Mouse (Mus musculus) mouse trophoblast stem cell (cell line): ENCODE measurements around the gene Sftpa1.

ENCODE experiments used
- in situ Hi-C, 2 experiments: fragments of 300-500 bp; cut with MseI, MboI; formaldehyde crosslinking; loops; 2 replicates in 1 of 2; 3 replicates in 1 of 2; pipeline ENCODE4 v1.15.1; 2025

The Sftpa1 gene

GRCm38 (mm10) chr14:41131540-41131939, at the start of gene Sftpa1:
Gene Sftpa1 (plus strand): TSS chr14:41131782.
- in situ Hi-C loops, result no loop called here

- in situ Hi-C loops, result no loop called here
Observed at GRCm38 (mm10) chr14:41082408-41082807, 49.2 kb upstream of the Sftpa1 start.

GRCm38 (mm10) chr14:41087509-41087908, 44.1 kb upstream of the Sftpa1 start:
- in situ Hi-C loops, result no loop called here

GRCm38 (mm10) chr14:41090777-41091176, 40.8 kb upstream of the Sftpa1 start:
- in situ Hi-C loops, result loop anchor here (5.0 kb wide), 1 partner anchor 72 kb away; no protein-coding TSS in a partner anchor

GRCm38 (mm10) chr14:41094114-41094513, 37.5 kb upstream of the Sftpa1 start:
- in situ Hi-C loops, result loop anchor here (5.0 kb wide), 1 partner anchor 68 kb away; no protein-coding TSS in a partner anchor

GRCm38 (mm10) chr14:41096296-41096860, 35.2 kb upstream of the Sftpa1 start:
- in situ Hi-C loops, result no loop called here

GRCm38 (mm10) chr14:41098726-41099125, 32.9 kb upstream of the Sftpa1 start:
- in situ Hi-C loops, result no loop called here

- in situ Hi-C loops, result no loop called here
Observed at GRCm38 (mm10) chr14:41100712-41101111, 30.9 kb upstream of the Sftpa1 start.

- in situ Hi-C loops, result no loop called here
Observed at GRCm38 (mm10) chr14:41101242-41101641, 30.3 kb upstream of the Sftpa1 start.

- in situ Hi-C loops, result no loop called here
Observed at GRCm38 (mm10) chr14:41102269-41102668, 29.3 kb upstream of the Sftpa1 start.

- in situ Hi-C loops, result no loop called here
Observed at GRCm38 (mm10) chr14:41104853-41105444, 26.6 kb upstream of the Sftpa1 start, which contains the start of gene Mat1a. Gene Mat1a (plus strand): TSS chr14:41105035.

- in situ Hi-C loops, result no loop called here
Observed at GRCm38 (mm10) chr14:41111031-41111668, 20.4 kb upstream of the Sftpa1 start.

GRCm38 (mm10) chr14:41112944-41113343, 18.6 kb upstream of the Sftpa1 start:
- in situ Hi-C loops, result no loop called here

GRCm38 (mm10) chr14:41116271-41116670, 15.3 kb upstream of the Sftpa1 start:
- in situ Hi-C loops, result no loop called here

- in situ Hi-C loops, result loop anchor here in 1 of 2 experiments (5.0 kb wide), 1 partner anchor 38 kb away; no protein-coding TSS in a partner anchor
Observed at GRCm38 (mm10) chr14:41124683-41125082, 6.9 kb upstream of the Sftpa1 start.

GRCm38 (mm10) chr14:41127997-41128396, 3.6 kb upstream of the Sftpa1 start:
- in situ Hi-C loops, result loop anchor here in 1 of 2 experiments (5.0 kb wide), 1 partner anchor 34 kb away; no protein-coding TSS in a partner anchor

GRCm38 (mm10) chr14:41137006-41137405, 5.4 kb downstream of the Sftpa1 start:
- in situ Hi-C loops, result no loop called here

- in situ Hi-C loops, result no loop called here
Observed at GRCm38 (mm10) chr14:41140686-41141085, 9.1 kb downstream of the Sftpa1 start.

GRCm38 (mm10) chr14:41146035-41146434, 14.5 kb downstream of the Sftpa1 start:
- in situ Hi-C loops, result no loop called here

GRCm38 (mm10) chr14:41146922-41147321, 15.3 kb downstream of the Sftpa1 start:
- in situ Hi-C loops, result no loop called here

- in situ Hi-C loops, result no loop called here
Observed at GRCm38 (mm10) chr14:41147356-41147755, 15.8 kb downstream of the Sftpa1 start.

- in situ Hi-C loops, result no loop called here
Observed at GRCm38 (mm10) chr14:41151220-41151898, 19.8 kb downstream of the Sftpa1 start, which contains the start of gene Mbl1. Gene Mbl1 (plus strand): TSS chr14:41151458.
